Mouse (Mus musculus) kidney, postnatal 0 days (tissue): ENCODE measurements at regions not wholly inside any gene's neighbourhood (a gene's known extent, or its start where the extent isn't known, plus 50 kb on each side); places are given as distances from the start of the nearest gene placed in this dataset.

Experiments used
- ATAC-seq: fragments of 200-750 bp; cut with Nextera tagmentation; replicated peaks from 2 replicates; pipeline ENCODE4 v1.8.0; 2017; ENCODE audit warnings: low read depth, moderate number of reproducible peaks, moderate TSS enrichment, moderate library complexity; ENCODE audit not compliant: low FRiP score
- DNase-seq: peaks from one replicate; pipeline ENCODE4 v3.0.0-alpha.2; 2016; ENCODE audit warnings: low spot score
- H3K27ac ChIP-seq: fragments of 300-500 bp; sonication (generic); 2 replicates; pipeline ENCODE4 v1.5.1; 2014; ENCODE audit warnings: mild to moderate bottlenecking
- H3K27me3 ChIP-seq: fragments of 300-500 bp; sonication (generic); 2 replicates; pipeline ENCODE4 v1.6.1; 2014; ENCODE audit warnings: low read length, mixed read lengths; ENCODE audit not compliant: insufficient read depth
- H3K36me3 ChIP-seq: fragments of 300-500 bp; sonication (generic); 2 replicates; pipeline ENCODE4 v1.6.1; 2014; ENCODE audit warnings: low read length, mixed read lengths; ENCODE audit not compliant: insufficient read depth
- H3K4me1 ChIP-seq: fragments of 300-500 bp; sonication (generic); replicated peaks from 2 replicates; pipeline ENCODE4 v1.6.1; 2014; ENCODE audit warnings: antibody characterized with exemption, low read length, mixed read lengths; ENCODE audit not compliant: insufficient read depth
- H3K4me2 ChIP-seq: fragments of 300-500 bp; sonication (generic); 2 replicates; pipeline ENCODE4 v1.6.1; 2014; ENCODE audit warnings: mild to moderate bottlenecking, low read length, moderate library complexity, mixed read lengths
- H3K4me3 ChIP-seq: fragments of 300-500 bp; sonication (generic); replicated peaks from 2 replicates; pipeline ENCODE4 v1.5.1; 2014; ENCODE audit warnings: low read depth, low read length
- H3K9ac ChIP-seq: fragments of 300-500 bp; sonication (generic); 2 replicates; pipeline ENCODE4 v1.6.1; 2014; ENCODE audit warnings: low read depth, low read length
- H3K9me3 ChIP-seq: fragments of 300-500 bp; sonication (generic); replicated peaks from 2 replicates; pipeline ENCODE4 v1.6.1; 2016; ENCODE audit warnings: low read length, inconsistent platforms, mixed read lengths
- CTCF ChIP-seq: IDR thresholded peaks from 2 replicates; pipeline ENCODE4 v1.5.1; 2016; ENCODE audit warnings: antibody characterized with exemption, low read depth, mild to moderate bottlenecking, moderate library complexity
- whole genome bisulfite sequencing: fragments of 180-500 bp; shearing (Covaris S2); extraction: QIAGEN DNeasy Blood & Tissue Kit; methylation state at CpG from one replicate; pipeline ENCODE4 v1.1.7; 2014; 5-methylcytosine and 5-hydroxymethylcytosine counted together

DNA sequence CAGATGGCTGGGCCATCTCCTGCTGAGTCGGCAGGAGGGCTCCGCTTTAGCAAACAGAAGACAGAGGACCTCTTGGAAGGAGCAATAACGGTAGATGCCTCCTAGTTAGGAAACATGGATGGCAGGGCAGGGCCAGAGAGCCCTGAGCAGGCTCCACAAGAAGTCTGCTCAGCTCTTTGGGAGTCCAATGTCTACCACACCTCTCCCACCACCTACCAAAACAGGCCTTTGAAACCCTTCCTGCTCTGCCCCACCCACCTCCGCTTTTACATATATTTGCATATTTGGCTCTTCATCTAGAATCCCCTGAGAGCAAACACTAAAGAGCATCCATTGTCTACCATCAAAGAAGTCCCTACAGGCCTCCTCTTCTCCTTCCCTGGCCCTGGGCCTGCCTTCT is 104.6 kb upstream of the Tle3 start:
- H3K27ac ChIP-seq: no peak overlapping the region
- no peak for TF ChIP-seq CTCF
- 60% methylated on average over 4 of the region's 4 CpGs for WGBS
- no peaks in the 10 kb centered on the region for H3K4me1 ChIP-seq
- no peaks in the 10 kb centered on the region for H3K9me3 ChIP-seq
- ATAC-seq (no peak), DNase-seq (no peak)
- H3K36me3 ChIP-seq: no peaks in the 10 kb centered on the region
- no peak overlapping the region for H3K4me2 ChIP-seq
- H3K27me3 ChIP-seq: no peaks in the 10 kb centered on the region
- no peak overlapping the region for H3K9ac ChIP-seq
- no peak overlapping the region for H3K4me3 ChIP-seq

DNA sequence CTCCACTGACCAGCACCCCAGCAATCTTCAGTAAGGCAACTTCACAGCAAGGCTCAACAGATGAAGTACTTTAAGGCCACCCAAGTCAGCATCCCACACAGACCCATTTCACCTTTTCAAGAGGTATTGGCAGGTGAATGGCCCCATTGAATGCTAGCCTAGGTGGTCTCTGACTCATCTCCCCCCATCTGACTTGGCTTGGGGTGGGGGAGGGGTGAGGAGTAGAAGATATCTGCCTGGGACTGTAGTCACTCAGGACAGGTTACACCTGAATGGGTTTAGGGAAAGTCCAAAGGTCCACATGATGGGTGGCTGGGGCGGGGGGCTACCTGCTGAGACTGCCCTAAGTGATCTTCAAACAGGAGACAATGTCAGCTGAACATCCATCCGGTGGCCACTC is 104.0 kb upstream of the Tle3 start:
- H3K27me3 ChIP-seq: no peaks in the 10 kb centered on the region
- TF ChIP-seq CTCF: no peak
- H3K27ac ChIP-seq: no peak overlapping the region
- H3K4me2 ChIP-seq: no peak overlapping the region
- no peak overlapping the region for H3K4me3 ChIP-seq
- DNase-seq (no peak), ATAC-seq (no peak)
- no peaks in the 10 kb centered on the region for H3K36me3 ChIP-seq
- H3K9me3 ChIP-seq: no peaks in the 10 kb centered on the region
- no peak overlapping the region for H3K9ac ChIP-seq
- WGBS: 74% methylated on average over 2 of the region's 2 CpGs
- H3K4me1 ChIP-seq: no peaks in the 10 kb centered on the region

DNA sequence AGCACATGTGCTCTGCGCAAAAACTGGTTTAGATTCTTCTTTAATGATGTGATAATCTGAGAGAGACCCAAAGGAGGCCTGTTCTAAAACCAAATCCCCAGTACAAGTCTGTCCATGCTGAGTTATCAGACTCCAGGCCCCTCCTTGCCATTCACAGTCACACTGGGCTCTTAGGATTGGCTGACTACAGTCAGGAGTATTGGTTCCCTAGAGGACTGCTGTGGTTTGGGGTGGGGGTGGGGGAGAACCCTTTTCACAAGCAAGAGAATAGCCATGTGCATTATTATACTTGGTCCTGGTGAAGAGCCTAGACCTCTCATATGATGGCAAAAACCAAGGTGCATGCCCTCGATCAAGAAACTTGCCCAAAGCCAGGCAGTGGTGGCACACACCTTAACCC is 103.5 kb upstream of the Tle3 start:
- Histone ChIP-seq H3K36me3 (no peaks in the 10 kb centered on the region), H3K4me1 (no peaks in the 10 kb centered on the region), H3K4me2 (no peak overlapping the region), H3K4me3 (no peak overlapping the region), H3K9ac (no peak overlapping the region), H3K9me3 (no peaks in the 10 kb centered on the region), H3K27ac (no peak overlapping the region), H3K27me3 (no peaks in the 10 kb centered on the region)
- no peak for ATAC-seq
- no peak for TF ChIP-seq CTCF
- 89% methylated on average over 2 of the region's 2 CpGs for WGBS
- DNase-seq: no peak

DNA sequence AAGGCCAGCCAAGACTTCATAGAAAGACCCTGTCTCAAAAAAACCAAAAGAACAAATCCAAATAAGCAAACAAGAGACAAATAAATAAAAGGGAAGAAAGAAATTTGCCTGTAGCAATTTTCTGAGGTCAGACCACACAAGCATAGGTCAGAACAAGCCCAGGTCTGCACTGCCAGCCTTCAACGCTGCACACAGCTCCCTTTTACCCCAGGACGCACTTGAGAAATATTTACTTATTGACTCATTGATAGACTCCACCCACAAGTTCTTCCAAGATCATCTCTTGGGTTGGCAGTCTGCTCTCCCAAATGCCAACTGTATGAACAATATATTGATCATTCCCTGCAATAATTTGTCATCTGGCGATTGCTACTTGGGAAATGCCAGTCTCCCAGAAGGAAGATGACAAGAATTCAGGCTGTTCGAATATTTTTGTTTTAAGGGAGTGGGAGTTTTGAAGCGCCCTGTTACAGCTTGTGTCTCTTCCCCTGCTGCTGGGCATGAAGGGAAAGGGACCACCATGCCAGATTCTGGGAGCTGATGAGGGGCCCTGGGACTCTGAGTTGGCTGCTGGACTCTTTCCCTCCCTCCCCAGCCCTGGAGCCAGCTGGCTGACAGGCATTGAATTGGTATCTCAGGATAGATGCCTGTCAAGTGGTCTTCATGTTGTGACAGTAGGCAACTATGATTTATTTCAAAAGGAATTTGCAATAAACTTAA is 102.9 kb upstream of the Tle3 start:
- Histone ChIP-seq H3K36me3 (no peaks in the 10 kb centered on the region), H3K27ac (no peak overlapping the region), H3K4me1 (no peaks in the 10 kb centered on the region), H3K9me3 (no peaks in the 10 kb centered on the region), H3K27me3 (no peaks in the 10 kb centered on the region), H3K9ac (no peak overlapping the region), H3K4me2 (no peak overlapping the region), H3K4me3 (no peak overlapping the region)
- no peak for ATAC-seq
- 83% methylated on average over 5 of the region's 5 CpGs for WGBS
- DNase-seq: no peak
- no peak for TF ChIP-seq CTCF

DNA sequence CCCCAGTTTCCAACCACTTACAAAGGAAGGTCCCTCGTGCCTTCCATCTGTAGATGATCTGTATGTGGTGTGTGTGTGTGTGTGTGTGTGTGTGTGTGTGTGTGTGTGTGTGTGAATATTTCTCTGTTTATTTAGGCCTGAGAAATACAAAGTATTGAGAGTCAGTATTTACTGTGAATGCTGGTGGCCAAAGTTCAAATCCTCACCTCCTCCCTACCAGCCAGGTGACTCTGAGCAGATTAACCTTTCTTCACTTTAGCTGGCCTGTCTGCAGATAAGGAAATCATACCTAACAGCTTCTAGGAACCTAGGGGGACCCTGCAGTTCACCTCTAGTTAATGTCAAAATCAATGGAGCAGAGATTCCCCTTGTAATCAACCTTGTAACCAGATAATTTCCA is 100.9 kb upstream of the Tle3 start:
- Histone ChIP-seq H3K36me3 (no peaks in the 10 kb centered on the region), H3K27me3 (no peaks in the 10 kb centered on the region), H3K4me3 (no peak overlapping the region), H3K9ac (no peak overlapping the region), H3K27ac (no peak overlapping the region), H3K4me1 (no peaks in the 10 kb centered on the region), H3K4me2 (no peak overlapping the region), H3K9me3 (no peaks in the 10 kb centered on the region)
- no peak for TF ChIP-seq CTCF
- ATAC-seq (no peak), DNase-seq (no peak)
- 90% methylated on average over 1 of the region's 1 CpGs for WGBS

DNA sequence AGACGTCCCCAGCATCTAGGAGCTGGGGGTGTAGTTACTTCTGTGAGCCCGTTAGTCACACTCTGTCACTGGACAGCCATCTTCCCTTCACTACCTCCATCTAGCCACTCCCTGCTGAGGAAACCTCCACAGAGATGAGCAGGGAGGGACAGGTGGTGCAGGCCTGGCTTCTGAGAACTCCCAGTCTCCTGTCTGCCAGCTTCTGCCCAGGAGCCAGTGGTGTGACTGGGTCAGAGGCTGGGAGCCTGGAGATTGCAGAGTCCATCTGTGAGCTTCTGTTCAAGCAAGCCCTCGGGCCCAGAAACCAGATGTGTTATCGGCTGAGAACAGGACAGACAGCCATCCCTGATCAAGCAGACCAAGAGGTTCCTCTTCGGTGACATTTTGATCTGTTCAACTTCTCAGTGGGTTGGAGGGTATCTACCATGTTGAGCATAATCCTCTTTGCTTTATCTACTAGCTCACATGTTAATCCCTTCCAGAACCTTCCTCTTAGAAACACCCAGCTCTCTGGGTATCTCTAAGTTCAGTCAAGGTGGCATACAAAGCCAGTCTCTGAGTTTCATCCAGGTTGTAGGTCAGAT is 100.3 kb upstream of the Tle3 start:
- H3K4me3 ChIP-seq: no peak overlapping the region
- ATAC-seq (no peak), DNase-seq (no peak)
- no peaks in the 10 kb centered on the region for H3K27me3 ChIP-seq
- H3K4me1 ChIP-seq: no peaks in the 10 kb centered on the region
- no peak for TF ChIP-seq CTCF
- no peak overlapping the region for H3K4me2 ChIP-seq
- 86% methylated on average over 5 of the region's 5 CpGs for WGBS
- no peaks in the 10 kb centered on the region for H3K36me3 ChIP-seq
- no peaks in the 10 kb centered on the region for H3K9me3 ChIP-seq
- no peak overlapping the region for H3K27ac ChIP-seq
- H3K9ac ChIP-seq: no peak overlapping the region
